Mouse (Mus musculus): ENCODE data around the gene Fam166a.

Fam166a gene

DNA sequence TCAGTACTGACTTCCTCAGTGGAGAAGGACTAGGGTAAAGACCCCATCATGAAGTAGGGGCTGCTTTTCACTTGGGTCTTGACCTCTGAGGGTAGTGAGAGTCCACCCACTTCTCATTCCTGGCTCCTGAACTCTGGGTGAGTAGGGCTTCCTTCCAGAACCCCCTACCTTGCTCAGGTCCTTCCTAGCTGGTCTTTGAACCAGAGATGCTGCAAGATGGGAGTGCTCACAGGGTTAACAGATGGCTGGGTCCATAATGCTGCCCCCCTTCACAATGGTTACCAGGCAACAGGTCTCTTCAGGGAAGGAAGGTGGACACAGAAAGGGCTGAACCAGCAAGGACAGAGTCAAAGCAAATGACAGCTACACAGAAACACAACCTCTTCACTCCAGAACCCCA, at the start of gene Fam166a:
Fam166a (plus strand) TSS at position 301 of the 400 bp plus-strand sequence.
- CTCF ChIA-PET: interaction anchor here (1.0 kb wide), 1 partner anchor 8 kb away, joined by 3 read pairs; no protein-coding TSS in a partner anchor

DNA sequence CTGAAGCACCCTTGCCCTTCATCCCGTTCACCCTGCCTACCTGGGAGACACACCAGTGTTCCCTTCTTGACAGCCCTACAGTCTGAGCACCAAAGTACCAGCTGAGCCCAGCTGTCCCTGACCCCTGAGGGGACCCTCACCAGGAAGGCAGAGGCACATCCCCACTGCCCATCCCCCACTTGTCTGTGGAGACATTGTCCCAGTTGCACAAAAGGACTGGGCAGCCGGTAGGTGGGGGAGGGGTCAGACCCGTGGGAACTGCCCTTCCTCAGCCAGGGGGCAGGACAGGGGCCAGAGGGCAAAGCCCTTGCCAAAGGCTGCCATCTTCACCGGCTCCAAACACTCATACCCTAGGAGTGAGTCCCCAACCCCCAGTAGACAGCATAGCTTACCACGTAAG, 48.8 kb upstream of the Fam166a start:
- CTCF ChIA-PET: no interaction called here

DNA sequence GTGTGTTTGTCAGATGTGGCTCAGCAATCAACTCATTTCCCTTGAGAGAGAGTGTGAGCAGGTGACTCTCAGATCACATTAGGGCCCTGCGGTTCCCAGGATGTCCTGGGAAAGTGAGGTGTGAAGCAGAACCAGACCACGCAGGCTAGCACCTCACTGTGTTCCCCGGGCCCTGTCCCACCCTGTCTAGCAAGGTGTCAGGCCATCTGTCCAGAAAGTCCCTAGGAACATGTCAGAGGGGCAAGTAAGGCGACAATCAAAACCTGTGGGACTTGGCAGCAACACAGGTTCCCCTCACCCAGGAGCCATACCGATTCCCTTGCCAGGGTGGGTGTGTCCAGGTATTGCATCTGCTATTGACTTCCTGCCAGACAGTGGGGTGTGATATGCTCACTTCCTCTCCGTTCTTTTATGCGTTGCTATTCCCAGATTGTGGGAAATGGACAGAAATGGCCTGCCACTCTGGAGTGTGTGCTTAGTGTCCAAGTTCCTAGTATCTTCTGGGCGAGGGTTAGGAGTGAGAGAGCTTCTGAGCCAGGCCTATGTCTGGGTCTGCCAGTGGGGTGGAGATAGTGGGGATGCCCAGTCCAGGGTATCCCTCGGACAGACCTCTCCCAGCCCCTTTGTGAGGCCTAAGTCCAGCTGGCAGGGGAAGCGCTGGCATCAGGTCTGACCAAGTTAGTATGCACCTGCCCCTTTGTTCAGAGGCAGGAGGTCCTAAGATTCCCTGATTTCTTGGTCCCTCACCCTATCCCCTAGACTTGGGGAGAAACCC, 48.0 kb upstream of the Fam166a start:
- CTCF ChIA-PET: no interaction called here

DNA sequence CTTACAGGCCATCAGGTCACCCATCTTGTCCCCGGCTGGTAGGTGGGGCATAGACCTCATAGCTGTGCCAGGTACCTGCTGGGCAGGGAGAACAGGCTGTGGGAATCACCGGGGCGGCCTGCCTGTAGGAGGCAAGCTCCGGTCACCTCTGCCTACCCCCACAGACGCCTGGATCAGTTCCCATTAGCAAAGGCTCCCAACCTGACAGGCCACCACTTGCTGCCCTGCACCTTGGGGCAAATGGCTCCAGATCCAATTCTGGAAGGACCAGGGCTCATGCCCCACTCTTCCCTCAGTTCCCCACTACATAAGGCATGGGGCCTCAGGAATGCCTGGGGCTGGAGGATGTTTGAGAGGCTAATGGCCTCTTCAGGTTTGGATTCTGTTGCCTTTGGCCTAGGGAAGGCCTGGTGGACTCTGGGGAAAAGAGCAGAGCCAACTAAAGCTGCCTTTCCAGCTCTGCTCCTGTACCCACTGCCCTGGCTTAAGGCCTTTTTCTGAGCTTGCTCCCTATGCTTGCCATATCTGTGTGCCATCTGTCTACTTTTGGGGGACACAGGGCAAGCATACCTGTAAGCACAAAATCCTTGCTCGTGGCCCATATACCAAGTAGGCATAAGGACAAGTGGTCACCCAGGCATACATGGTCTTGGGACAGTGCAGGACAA, 47.3 kb upstream of the Fam166a start:
- CTCF ChIA-PET: interaction anchor here (0.5 kb wide), 1 partner anchor 20 kb away, joined by 9 read pairs; no protein-coding TSS in a partner anchor

DNA sequence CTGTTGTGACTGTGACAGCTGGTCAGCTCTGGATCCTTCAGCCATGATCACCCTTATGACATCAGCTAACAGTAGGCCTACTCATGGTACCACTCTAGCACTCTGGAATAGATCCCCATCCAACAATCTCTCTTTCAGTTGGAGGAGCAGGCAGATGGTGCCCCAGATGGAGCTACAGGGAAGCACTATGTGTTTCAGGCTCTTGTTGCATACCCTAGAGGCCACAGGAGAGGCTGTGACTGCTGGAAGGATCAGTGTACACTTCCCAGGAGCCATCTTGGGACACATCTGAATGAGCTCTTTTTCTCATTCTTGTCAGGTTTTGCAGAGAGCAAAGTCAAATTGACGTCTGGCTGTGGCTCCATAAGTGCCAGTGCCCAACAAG, 46.8 kb upstream of the Fam166a start:
- CTCF ChIA-PET: interaction anchor here (0.5 kb wide), 1 partner anchor 21 kb away, joined by 9 read pairs; no protein-coding TSS in a partner anchor

DNA sequence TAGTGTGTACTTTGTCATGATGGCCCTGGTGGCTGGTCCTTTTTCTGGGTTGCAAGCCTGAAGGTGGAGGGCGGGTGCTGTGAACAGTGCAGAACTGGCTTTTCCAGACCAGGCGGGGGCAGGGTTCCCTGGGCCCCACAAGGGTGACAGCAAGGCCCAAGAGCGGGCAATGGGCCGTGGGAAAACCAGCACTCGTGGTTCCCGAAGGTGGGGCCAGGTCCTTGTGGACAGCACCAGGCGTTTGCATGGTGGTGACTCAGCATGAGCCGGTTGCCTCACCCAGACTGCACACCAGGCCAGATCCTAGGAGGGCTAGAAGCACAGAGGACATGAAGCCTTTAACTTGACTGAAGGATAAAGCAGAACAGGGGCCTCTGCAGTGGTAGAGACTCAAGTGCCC, 45.9 kb upstream of the Fam166a start:
- CTCF ChIA-PET: no interaction called here

DNA sequence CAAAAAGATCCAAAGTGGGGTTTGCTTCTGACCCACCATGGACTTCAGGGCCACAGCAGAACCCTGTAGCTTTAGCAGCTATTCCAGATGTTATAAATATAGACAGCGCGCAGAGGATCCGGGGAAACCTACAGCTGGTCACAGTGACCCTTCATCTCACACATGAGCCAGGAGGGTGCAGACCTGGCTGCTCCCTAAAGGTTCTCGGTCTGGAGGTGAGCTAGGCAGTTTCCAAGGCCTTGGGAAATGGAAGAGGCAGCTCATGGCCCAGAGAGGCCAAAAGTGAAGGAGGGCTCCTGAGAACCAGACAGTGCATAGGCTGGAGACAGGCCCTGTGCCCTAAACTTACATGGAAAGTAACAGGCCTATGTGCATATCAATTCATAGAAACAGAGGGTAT, 44.7 kb upstream of the Fam166a start:
- CTCF ChIA-PET: interaction anchor here (0.6 kb wide), 1 partner anchor 125 kb away, joined by 3 read pairs; no protein-coding TSS in a partner anchor

DNA sequence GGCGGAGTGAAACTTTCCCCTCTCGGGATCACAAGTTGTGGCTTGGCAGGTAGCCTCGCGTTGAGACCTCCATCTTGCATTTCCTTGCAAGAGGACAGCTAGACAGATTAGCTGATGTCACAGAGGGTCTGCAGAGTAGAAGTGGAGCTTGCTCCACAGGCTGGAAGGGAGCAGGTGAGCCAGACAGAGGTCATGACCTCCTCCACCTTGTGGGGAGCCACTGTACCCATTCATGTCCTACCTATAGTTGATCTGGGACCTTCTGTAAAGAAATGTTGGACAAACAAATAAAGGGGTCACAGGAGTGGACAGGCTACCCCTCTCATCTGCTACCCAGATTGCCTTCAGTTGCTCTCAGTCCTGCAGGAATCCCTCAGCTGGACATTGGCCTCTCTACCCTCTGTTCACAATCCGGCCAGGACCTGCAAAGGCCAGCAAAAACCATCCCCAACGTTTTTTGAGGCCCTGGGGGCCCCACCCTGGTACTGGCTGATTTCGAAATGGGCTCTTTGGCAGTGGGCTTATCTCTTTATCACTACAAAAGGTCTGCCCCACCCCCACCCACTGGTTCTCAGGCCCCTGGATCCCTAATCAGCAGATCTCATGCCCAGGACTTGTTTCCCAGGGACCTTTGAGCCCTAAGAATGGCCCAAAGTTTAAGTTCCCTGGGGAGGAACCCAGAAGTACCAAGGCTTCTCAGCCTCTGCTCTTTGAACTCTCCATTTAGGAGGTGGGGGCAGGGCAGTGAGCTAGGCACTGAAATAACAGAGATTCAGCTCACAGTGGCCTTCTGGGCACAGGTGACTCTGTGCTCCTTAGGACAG, 43.5 kb upstream of the Fam166a start:
- CTCF ChIA-PET: interaction anchor here (0.7 kb wide), 1 partner anchor 63 kb away, joined by 3 read pairs; no protein-coding TSS in a partner anchor

DNA sequence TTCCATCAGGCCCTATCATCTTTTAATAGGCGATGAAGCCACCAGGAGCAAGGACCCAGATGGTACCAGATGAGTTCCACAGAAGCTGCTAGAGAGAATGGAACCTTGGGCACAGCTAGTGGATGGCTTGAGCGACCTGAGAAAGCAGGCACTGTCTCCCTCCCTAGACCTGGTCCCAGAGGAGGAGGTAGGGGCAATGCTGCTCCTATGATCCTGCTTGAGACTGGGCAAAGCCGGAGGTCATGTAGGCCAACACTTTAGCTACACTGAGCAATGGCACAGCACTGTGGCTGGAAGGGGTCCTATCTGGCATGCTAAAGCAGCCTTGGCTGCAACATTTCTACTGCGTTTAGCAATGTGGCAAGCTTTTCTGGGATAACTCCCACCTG, 42.9 kb upstream of the Fam166a start:
- CTCF ChIA-PET: no interaction called here

DNA sequence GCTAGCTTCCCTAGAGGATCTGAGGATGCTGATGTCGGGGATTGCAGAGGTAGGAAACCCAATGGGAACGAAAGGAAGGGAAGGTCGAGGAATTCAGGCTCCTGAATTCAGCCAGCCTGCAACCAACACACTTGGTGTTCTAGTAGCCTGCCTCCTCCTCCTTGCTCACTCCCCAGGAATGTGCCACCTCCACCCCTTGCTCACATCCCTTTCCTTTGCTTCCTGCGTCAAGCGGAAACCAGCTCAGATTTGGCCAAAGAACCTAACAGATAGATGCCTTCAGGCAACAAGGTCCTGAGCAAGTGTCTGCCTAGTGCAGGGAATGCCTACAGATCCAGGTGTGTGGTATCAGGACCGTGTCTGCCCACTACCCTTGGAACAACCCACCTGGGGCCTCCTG, 42.0 kb upstream of the Fam166a start:
- CTCF ChIA-PET: no interaction called here

DNA sequence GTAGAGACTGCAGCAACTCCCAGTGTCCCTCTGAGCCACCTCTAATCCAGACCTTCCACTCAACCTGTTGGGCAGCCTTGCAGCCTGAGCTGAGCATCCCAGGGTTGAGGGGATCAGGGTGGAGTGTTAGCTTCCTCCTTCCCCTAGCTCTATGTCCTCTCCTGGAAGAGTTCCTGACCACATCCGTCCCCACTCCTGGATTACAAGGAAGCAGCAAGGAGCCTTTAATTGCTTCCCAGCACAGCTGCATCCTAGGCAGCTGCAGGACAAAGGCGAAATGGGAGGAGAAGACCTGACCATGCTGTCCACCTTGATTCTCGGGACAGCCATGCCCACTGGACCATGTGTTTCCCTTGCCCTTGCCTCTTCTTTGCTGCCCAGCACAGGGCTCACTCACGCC, 41.5 kb upstream of the Fam166a start:
- CTCF ChIA-PET: no interaction called here

DNA sequence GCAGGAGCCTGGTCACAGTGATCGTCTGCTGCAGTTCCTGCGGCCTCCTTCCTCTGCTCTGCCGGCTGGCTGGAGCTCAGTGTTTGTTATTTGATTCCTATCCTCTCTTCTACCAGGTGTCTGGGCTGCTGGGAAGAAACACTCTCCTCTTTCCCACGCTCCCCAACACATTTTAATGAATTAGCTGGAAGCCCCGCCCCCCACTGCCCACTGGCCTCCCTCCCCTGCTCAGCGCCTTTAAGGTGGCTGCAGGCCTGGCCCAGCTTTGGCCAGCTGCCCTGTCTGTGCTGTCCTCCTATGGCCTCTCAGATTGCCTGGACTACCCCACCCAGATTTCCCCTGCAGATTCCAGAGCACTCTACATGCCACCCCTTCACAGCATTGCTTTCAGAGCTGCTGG, 40.9 kb upstream of the Fam166a start:
- CTCF ChIA-PET: no interaction called here

DNA sequence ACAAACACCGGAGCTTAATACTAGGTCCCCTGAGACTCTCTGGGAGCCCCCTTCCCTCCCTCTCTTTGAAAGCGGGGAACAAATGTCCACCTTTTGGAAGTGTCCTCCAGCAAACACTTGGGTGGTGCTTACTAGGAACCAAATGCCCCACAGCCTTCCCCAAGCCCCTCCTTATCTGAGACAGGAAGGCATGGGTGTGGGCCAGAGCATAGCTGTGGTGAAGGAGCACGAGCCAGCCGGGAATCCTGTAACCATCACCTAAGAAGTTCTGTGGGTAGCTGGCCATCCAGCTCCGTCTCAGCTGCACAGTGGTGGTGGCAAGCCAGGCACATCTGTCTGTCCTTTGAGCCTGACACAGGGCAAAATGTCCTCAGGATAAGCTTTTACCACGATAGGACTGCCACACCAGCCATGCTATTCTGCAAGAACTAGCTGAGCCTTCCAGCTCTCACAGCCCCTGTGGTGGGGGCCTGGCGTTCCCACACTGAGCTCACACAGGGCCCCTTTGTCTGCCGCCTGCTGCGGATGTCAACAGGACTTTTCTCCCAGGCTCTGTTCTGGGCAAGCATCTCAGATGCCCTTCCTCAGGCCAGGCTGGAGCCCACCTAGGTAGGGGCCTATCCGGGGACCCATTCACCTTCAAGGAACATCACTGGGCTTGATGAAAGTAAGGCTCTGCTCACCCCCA, 40.1 kb upstream of the Fam166a start:
- CTCF ChIA-PET: no interaction called here

DNA sequence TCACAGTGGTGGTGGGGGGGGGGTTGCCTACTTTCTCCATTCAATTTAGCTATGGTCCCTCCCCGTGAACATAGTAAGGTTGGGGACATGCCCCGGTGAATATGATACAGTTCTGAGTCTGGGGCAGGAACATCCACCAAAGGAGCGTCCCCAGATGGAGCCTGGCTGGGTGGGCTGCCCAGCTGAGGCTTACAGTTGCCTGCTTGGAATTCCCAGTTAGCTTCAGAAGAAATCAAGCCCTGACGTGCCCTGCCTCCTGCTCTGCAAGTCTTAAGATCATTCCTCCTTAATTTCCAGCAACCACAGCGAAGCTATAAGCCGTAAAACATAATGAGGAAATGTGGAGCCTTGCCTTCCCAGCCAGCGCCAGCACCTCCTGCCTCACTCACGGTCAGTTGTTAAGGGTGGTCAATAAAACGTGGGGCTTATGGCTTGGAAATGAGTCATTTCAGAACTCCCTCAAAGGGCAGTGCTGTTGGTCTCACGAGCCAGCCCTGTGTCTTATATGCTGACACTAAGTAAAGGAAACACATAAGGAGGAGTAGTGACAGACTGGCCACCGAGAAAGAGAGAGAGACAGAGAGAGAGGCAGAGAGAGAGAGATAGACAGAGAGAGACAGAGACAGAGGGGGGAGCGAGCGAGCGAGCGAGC, 38.9 kb upstream of the Fam166a start:
- CTCF ChIA-PET: interaction anchor here (0.7 to 1.3 kb wide), 2 partner anchors 11 to 115 kb away, joined by 5 to 6 read pairs; no protein-coding TSS in a partner anchor

DNA sequence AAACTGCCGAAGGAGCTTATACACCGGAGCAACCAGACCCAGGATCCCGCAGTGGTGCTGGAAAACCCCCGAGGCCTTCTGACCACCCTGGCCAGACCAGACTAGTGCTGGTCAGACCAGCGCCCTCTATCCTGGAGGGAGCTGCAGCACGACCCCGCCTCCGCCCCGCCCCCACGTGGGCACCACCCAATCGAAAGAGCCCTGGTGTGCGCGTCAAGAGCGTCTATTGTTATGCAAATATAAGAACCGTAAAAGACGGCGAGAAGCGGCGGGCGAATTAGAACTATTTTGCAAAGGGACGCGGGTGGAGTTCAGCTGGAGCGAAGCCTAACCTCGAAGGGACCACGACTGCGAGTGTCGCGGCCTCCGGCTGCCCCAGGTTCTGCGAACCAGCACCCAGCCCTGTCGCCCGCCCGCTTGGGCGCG, 38.1 kb upstream of the Fam166a start, which contains the start of gene Nrarp:
Nrarp (plus strand) TSS at position 281 of the 426 bp plus-strand sequence.
- CTCF ChIA-PET: interaction anchor here (1.0 to 1.3 kb wide), 3 partner anchors 10 to 44 kb away, joined by 3 to 5 read pairs (median 3); partner anchors contain the start of gene Tubb4b

DNA sequence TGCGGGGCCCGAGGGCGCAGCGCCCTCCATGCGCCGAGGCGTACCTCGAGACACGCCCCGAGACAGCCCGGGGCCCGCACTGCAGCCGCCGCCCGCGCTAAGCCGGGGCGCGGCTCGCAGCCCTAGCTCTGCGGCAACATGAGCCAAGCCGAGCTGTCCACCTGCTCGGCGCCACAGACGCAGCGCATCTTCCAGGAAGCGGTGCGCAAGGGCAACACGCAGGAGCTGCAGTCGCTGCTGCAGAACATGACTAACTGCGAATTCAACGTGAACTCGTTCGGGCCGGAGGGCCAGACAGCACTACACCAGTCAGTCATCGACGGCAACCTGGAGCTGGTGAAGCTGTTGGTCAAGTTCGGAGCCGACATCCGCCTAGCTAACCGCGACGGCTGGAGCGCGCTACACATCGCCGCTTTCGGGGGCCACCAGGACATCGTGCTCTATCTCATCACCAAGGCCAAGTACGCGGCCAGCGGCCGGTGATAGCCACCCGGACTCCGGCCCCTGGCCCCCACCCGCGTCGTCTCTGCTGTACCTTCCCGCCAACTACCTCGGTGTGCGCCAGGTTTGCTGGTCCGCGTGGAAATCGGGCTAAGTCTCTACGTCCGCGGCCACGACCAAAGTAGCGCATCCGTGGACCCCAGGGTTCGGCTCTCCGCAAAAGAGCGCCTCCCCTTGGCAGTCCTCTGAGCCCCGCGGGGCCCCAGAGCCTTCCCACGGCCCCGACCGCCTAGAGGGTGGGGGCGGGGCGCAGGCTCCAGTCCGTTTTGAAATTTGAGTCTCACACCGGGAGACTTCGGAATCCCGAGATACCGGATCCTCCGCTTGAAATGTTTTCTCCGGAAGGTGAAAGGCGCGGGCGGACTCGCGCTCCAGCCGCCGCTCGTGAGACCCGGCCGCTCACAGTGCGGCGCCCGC, 37.3 kb upstream of the Fam166a start:
- CTCF ChIA-PET: interaction anchor here (1.0 to 1.3 kb wide), 3 partner anchors 10 to 43 kb away, joined by 3 to 5 read pairs (median 3); partner anchors contain the start of gene Tubb4b

DNA sequence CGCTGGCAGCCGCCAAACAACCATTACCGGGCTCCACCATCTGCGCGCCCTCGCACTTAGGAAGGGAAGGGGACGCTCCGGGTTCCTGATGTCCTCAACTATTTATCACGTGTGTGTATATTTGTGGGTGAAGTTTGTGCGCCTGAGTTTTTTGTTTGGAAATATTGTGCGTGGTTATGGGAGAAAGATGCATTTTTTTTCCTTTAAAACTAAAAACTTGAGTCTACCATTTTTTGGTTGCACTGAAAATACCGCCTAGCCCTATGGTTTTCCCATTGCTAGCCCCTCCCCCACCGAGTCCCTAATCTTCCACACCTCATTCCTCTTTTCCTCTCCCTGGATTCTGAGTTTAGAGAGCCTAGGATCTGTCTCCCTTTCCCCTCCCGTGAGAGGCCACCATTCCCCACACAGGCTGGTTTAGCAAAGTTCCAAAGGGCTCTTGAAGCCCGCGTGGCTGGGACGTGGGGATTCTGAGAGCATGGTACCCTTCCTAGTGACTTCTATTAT, 36.6 kb upstream of the Fam166a start:
- CTCF ChIA-PET: no interaction called here

DNA sequence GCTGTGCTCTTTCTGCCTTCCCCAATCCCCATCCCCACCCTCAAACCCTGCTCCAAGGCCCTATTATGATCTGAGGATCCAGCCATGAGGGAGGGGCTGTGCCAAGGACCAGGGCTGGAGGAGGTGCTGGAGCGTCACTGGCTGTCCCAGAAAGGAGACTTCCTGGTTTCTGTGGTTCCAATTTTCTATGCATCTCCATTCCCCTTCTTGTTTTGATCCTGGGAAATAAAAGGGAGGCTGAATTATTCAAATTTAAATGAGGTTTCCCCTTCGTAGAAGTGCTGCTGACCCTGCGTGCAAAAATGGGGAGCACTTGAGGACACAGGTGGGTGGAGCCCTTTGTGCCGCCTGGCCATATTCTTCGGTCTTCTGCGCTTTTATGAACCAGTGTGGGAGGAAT, 35.9 kb upstream of the Fam166a start:
- CTCF ChIA-PET: interaction anchor here (0.6 kb wide), 1 partner anchor 292 kb away, joined by 4 read pairs; no protein-coding TSS in a partner anchor

DNA sequence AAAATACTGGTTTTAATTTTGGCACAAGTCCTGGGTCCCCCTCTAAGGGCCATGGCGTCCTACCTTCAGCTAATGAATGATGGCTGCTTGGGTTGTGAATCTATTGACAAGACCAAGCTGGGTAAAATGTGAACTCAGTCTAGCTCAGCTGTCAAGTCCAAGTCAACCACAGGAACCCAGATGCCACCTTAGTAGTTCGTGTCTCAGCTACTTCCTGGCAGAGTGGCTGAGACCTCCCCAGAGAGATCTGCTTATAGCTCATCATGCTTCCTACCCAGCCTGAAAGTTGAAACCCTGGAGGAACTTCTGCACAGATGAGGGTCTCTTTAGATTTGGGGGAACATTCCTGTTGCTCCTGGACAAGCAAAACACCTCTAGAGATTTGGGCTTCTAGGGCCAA, 35.2 kb upstream of the Fam166a start:
- CTCF ChIA-PET: no interaction called here

Measured in spleen, embryonic (tissue).